Mouse (Mus musculus) ES-E14 (cell line): ENCODE data around the gene Rasal3.

ENCODE experiments used
- CHD2 ChIP-seq: IDR thresholded peaks from 2 replicates; pipeline ENCODE4 v1.6.1; 2014; ENCODE audit warnings: mild to moderate bottlenecking, low read depth, low read length, inconsistent platforms
- ZNF384 ChIP-seq: IDR thresholded peaks from 2 replicates; pipeline ENCODE4 v1.6.1; 2012; ENCODE audit warnings: low read depth, low read length, inconsistent platforms

- TF ChIP-seq ZNF384 (no peak), CHD2 (no peak)
Observed at GRCm38 (mm10) chr17:32443245-32443644, 39.9 kb upstream of the Rasal3 start.
